Mouse (Mus musculus) ovary, adult 2 months (tissue): ENCODE results near the gene Hao2. TPM values are rescaled to one million over a fixed set of nuclear protein-coding genes. Genes with fewer than 3 reads are reported as not detected.

ENCODE experiments used
- polyA plus RNA-seq: library from polyadenylated mRNA; depleted of rRNA; stranded (reverse); fragments of >200 nt; gene quantifications from 2 replicates; pipeline ENCODE4 v1.2.3, GENCODE M21; 2012; rRNA removed

Gene Hao2
- polyA plus RNA-seq = 7.6 and 12.0 TPM in 2 replicates

DNA sequence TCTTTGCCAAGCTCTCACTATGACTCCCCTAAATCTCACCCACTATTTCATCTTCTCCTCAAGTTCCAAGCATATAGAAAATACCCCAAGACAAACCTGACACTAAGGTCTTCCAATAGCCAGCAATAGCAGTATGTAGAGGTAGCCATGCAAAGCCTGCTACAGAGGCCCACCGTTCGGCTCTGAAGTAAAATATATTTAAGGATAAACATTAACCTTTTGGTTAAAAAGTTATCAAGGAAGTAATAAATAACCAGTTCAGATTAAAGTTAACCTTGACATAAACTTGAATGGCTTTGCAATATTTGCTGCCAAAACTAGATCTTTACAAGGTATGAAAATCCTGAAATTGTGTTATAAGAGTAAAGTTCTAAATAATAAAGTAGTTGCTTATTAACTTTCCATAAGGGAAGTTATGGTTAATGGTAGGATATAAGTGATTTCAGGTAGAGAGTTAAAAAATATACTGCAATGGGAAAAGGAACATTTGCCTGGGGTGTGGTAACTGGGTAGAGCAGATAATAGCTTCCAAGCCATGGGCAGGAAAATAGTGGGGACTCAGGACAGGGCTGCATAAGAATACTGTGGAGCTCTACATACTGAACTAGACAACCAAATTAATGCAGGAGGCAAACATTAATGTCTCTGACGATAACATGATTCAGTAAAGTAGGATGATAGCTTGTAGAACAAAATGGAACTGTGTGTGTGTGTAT, at the start of gene Hao2:
Gene Hao2 (minus strand): TSS at position 183 of the 716 bp plus-strand sequence.

DNA sequence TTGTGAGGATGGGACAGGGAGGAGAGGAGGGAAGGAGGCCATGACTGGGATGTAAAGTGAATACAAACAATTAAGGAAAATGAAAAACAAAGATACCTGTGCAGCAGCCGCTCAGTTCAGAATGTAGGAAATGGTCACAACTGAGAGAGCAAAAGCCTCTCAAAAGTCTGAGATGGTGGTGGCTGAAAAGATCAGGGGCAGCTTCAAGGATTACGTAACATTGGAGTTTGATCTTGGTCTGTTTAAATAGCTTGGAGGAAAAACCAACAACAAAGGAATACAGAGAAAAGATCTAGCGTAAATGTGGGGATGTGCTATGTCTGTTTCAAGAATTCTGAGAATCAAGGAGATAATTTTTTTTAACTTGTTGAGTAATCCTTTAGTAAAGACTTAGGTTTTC, 33.5 kb downstream of the Hao2 start, which contains the start of gene Hsd3b1:
Gene Hsd3b1 (minus strand): TSS at position 219 of the 400 bp plus-strand sequence.

Other genes starting within 250 kb of the Hao2 start
- not detected in 2 replicates for gene Hsd3b2, start 168.7 kb downstream of the Hao2 start, polyA plus RNA-seq
- gene Hsd3b3, start 130.1 kb downstream of the Hao2 start, polyA plus RNA-seq = 0.22 TPM in 1 of 2 replicates, not detected in the other
- 0.64 and 0.90 TPM in 2 replicates for gene Hsd3b6, start 78.8 kb downstream of the Hao2 start, polyA plus RNA-seq
- gene Hsd3b1, start 33.4 kb downstream of the Hao2 start, polyA plus RNA-seq = 1,288 and 1,870 TPM in 2 replicates
- 5.3 and 5.8 TPM in 2 replicates for gene Wars2, start 247.8 kb upstream of the Hao2 start, polyA plus RNA-seq